Comparison of ENCODE assay signal across 12 mouse cellular contexts in genomic region chr4:58034663-58035062, GRCm38 (mm10). TPM values are rescaled to one million over a fixed set of nuclear protein-coding genes. Genes with fewer than 3 reads are reported as not detected.
DNase-seq lines count a peak whose midpoint lies in the region; ATAC-seq lines count a peak whose summit lies in the region.
"Had no signal": no experiment of that assay in that cellular context is flagged by ENCODE, and none has a peak within 500 bp of the region (broad histone marks: within the 10 kb centered on the region; RNA-seq: fewer than 3 reads in every experiment).

No protein-coding gene starts in this region.

- no peaks in the 10 kb centered on the region for H3K27me3 ChIP-seq in heart, embryonic 11.5 days (ENCODE audit: control insufficient read depth, insufficient read depth, low read length)
- no peaks in the 10 kb centered on the region for H3K27me3 ChIP-seq in neural tube, embryonic 12.5 days (replicated peaks)
- no peaks in the 10 kb centered on the region for H3K27me3 ChIP-seq in limb, embryonic 10.5 days (ENCODE audit: low read depth, poor library complexity, severe bottlenecking)
- no peaks in the 10 kb centered on the region for H3K27me3 ChIP-seq in stomach, embryonic 15.5 days (replicated peaks)

- no peaks in the 10 kb centered on the region for H3K9me3 ChIP-seq in heart, embryonic 11.5 days (replicated peaks; ENCODE audit: control insufficient read depth, low read length)
- no peaks in the 10 kb centered on the region for H3K9me3 ChIP-seq in neural tube, embryonic 12.5 days
- no peaks in the 10 kb centered on the region for H3K9me3 ChIP-seq in limb, embryonic 10.5 days (replicated peaks)
- no peaks in the 10 kb centered on the region for H3K9me3 ChIP-seq in stomach, embryonic 15.5 days

- peak overlapping the region; percentile 4; the same call in 1 of the 2 replicates for H3K4me3 ChIP-seq in heart, embryonic 11.5 days (ENCODE audit: low read depth, low read length)
- H3K4me3 ChIP-seq in neural tube, embryonic 12.5 days = no peak overlapping the region
- H3K4me3 ChIP-seq in limb, embryonic 10.5 days = 0 out of 2 replicates have a peak overlapping the region, but pooled peaks have one; percentile 25
- peak overlapping the region; percentile 10; the same call in 1 of the 2 replicates for H3K4me3 ChIP-seq in stomach, embryonic 15.5 days (replicated peaks)

- no peak for ATAC-seq in heart, embryonic 11.5 days (replicated peaks; ENCODE audit: insufficient number of reproducible peaks, low FRiP score, low TSS enrichment)
- ATAC-seq in neural tube, embryonic 12.5 days (ENCODE audit: low FRiP score, low read depth) = no peak
- no peak for ATAC-seq in stomach, embryonic 15.5 days (ENCODE audit: insufficient read depth, low FRiP score, low read depth)

- 40% methylated on average over 13 of the region's 13 CpGs for WGBS in heart, embryonic 11.5 days (ENCODE audit: insufficient replicate concordance)
- 50% methylated on average over 13 of the region's 13 CpGs for WGBS in neural tube, embryonic 12.5 days
- WGBS in limb, embryonic 10.5 days = 60% methylated on average over 13 of the region's 13 CpGs
- 44% methylated on average over 13 of the region's 13 CpGs for WGBS in stomach, embryonic 15.5 days

- H3K36me3 ChIP-seq in heart, embryonic 11.5 days (ENCODE audit: control insufficient read depth, insufficient read depth, low read length) = no peaks in the 10 kb centered on the region
- H3K36me3 ChIP-seq in neural tube, embryonic 12.5 days = no peaks in the 10 kb centered on the region
- H3K36me3 ChIP-seq in limb, embryonic 10.5 days = no peaks in the 10 kb centered on the region
- no peaks in the 10 kb centered on the region for H3K36me3 ChIP-seq in stomach, embryonic 15.5 days

- no peaks in the 10 kb centered on the region for H3K4me1 ChIP-seq in heart, embryonic 11.5 days (ENCODE audit: control insufficient read depth, insufficient read depth, low read length)
- no peaks in the 10 kb centered on the region for H3K4me1 ChIP-seq in neural tube, embryonic 12.5 days
- H3K4me1 ChIP-seq in limb, embryonic 10.5 days = peaks cover 4% of the 10 kb centered on the region; the same call in 1 of the 2 replicates
- H3K4me1 ChIP-seq in stomach, embryonic 15.5 days = no peaks in the 10 kb centered on the region

- DNase-seq in heart, postnatal 10 days = no peak
- no peak for DNase-seq in neural tube, embryonic 10.5 days (ENCODE audit: extremely low spot score, low spot score)
- no peak for DNase-seq in limb, embryonic 10.5 days (ENCODE audit: low spot score)
- no peak for DNase-seq in cerebellum, adult 9-10 months
- no peak for DNase-seq in spleen, postnatal 36 days (ENCODE audit: low spot score in 2 of 2)

- no peak overlapping the region for H3K9ac ChIP-seq in heart, embryonic 11.5 days (ENCODE audit: low read depth, low read length)
- no peak overlapping the region for H3K9ac ChIP-seq in neural tube, embryonic 12.5 days
- no peak overlapping the region for H3K9ac ChIP-seq in stomach, embryonic 15.5 days

- intact Hi-C loops in heart, postnatal 10 days (cut with DNase I) = no loop called here

- no peak overlapping the region for H3K27ac ChIP-seq in heart, embryonic 11.5 days (ENCODE audit: low read depth, low read length)
- no peak overlapping the region for H3K27ac ChIP-seq in neural tube, embryonic 12.5 days
- no peak overlapping the region for H3K27ac ChIP-seq in limb, embryonic 10.5 days
- H3K27ac ChIP-seq in stomach, embryonic 15.5 days = no peak overlapping the region

- peak overlapping the region; percentile 54 for H3K4me2 ChIP-seq in heart, embryonic 11.5 days
- H3K4me2 ChIP-seq in neural tube, embryonic 12.5 days (replicated peaks) = peak overlapping the region; percentile 25; the same call in 1 of the 2 replicates
- H3K4me2 ChIP-seq in stomach, embryonic 15.5 days = peak overlapping the region; percentile 42

RNA-seq across cellular contexts. Expression of gene Txndc8, which starts 25.7 kb away (rescaled TPM):
- not detected in 2 replicates for polyA plus RNA-seq in heart, embryonic 11.5 days (2014; fragmentation: Nextera tagmentation; extraction: Ambion mirVana)
- total RNA-seq in heart, postnatal 10 days (2021) = not detected
- polyA plus RNA-seq in neural tube, embryonic 12.5 days (2016; fragmentation: Nextera tagmentation; extraction: Ambion mirVana) = not detected in 2 replicates
- polyA plus RNA-seq in limb, embryonic 10.5 days (2016; fragmentation: Nextera tagmentation; extraction: Ambion mirVana) = not detected in 2 replicates
- not detected in 2 replicates for polyA plus RNA-seq in stomach, embryonic 15.5 days (2015; fragmentation: Nextera tagmentation; extraction: Ambion mirVana)
- total RNA-seq: adrenal gland, adult 18-20 months; megakaryocyte-erythroid progenitor cell, adult 5-6 weeks had no signal
- polyA plus RNA-seq: cortical plate, adult 2 months; spleen, adult 2 months had no signal
